Mouse (Mus musculus) olfactory bulb, adult 2 months (tissue): ENCODE results near the gene Lsamp.

Source experiments
- CTCF ChIP-seq: fragments of 200-500 bp; IDR thresholded peaks from 2 replicates; pipeline ENCODE4 v1.5.1; 2012; ENCODE audit warnings: low read depth, mild to moderate bottlenecking, low read length, moderate library complexity; ENCODE audit not compliant: insufficient read depth
- POLR2A ChIP-seq: fragments of 200-500 bp; IDR thresholded peaks from 2 replicates; pipeline ENCODE4 v1.6.1; 2012; ENCODE audit warnings: mild to moderate bottlenecking, low read depth, low read length, moderate library complexity; ENCODE audit not compliant: insufficient read depth

GRCm38 (mm10) chr16:40567431-40567941 lies 583.3 kb downstream of the Lsamp start:
- TF ChIP-seq POLR2A: no peak
- no peak for TF ChIP-seq CTCF
